Comparison of ENCODE assay signal across 24 mouse cellular contexts in the genomic region with DNA sequence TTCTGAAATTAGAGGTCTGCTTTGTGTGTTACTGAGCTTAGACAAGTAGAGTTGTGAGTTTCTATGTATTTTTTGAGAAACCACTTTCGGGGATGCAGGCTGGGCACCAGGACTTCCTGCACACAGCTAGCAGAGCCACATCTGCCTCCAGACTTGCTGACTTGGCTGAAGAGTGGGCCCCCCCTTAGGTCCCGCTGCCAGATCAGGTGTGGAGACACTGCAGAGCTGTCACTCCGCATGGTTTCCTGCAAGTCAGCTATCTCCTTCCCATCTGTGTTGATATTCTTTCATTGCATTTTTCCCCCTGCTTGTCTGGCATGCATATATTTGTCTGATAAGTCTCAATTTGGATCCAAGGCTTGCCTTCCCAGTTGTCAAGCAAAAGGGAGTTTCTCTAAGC. TPM values are rescaled to one million over a fixed set of nuclear protein-coding genes. Genes with fewer than 3 reads are reported as not detected.
A peak's percentile ranks its signal among the peaks of the same experiment; 100 is the strongest.
DNase-seq lines count a peak whose midpoint lies in the region; ATAC-seq lines count a peak whose summit lies in the region.
"Had no signal": no experiment of that assay in that cellular context is flagged by ENCODE, and none has a peak within 500 bp of the region (broad histone marks: within the 10 kb centered on the region; RNA-seq: fewer than 3 reads in every experiment).

No protein-coding gene starts in this region.

- no peaks in the 10 kb centered on the region for H3K27me3 ChIP-seq in forebrain, embryonic 14.5 days (replicated peaks; ENCODE audit: control insufficient read depth, insufficient read depth, low read length)
- H3K27me3 ChIP-seq in forebrain, embryonic 10.5 days (ENCODE audit: poor library complexity, severe bottlenecking) = no peaks in the 10 kb centered on the region
- H3K27me3 ChIP-seq in heart, embryonic 13.5 days (replicated peaks) = no peaks in the 10 kb centered on the region
- H3K27me3 ChIP-seq: embryonic facial prominence, embryonic 15.5 days; heart, embryonic 15.5 days; hindbrain, embryonic 15.5 days had no signal

- WGBS in forebrain, embryonic 14.5 days = 67% methylated on average over 3 of the region's 3 CpGs
- 84% methylated on average over 3 of the region's 3 CpGs for WGBS in forebrain, embryonic 10.5 days
- 63% methylated on average over 3 of the region's 3 CpGs for WGBS in heart, embryonic 13.5 days

- H3K4me3 ChIP-seq in forebrain, embryonic 14.5 days (ENCODE audit: low read depth, low read length) = no peak overlapping the region
- no peak overlapping the region for H3K4me3 ChIP-seq in forebrain, embryonic 10.5 days
- no peak overlapping the region for H3K4me3 ChIP-seq in heart, embryonic 13.5 days
- H3K4me3 ChIP-seq: embryonic facial prominence, embryonic 15.5 days; erythroblast, embryonic 14.5 days; gastrocnemius, adult 2 months; heart, embryonic 10.5 days; heart, embryonic 15.5 days; hindbrain, embryonic 10.5 days; hindbrain, embryonic 15.5 days had no signal

- no peaks in the 10 kb centered on the region for H3K9me3 ChIP-seq in forebrain, embryonic 14.5 days (replicated peaks; ENCODE audit: control insufficient read depth, low read length)
- no peaks in the 10 kb centered on the region for H3K9me3 ChIP-seq in forebrain, embryonic 10.5 days
- H3K9me3 ChIP-seq in heart, embryonic 13.5 days = no peaks in the 10 kb centered on the region
- H3K9me3 ChIP-seq: embryonic facial prominence, embryonic 15.5 days; heart, embryonic 10.5 days; heart, embryonic 15.5 days; hindbrain, embryonic 10.5 days; hindbrain, embryonic 15.5 days had no signal

- peak; percentile 51 for DNase-seq in forebrain, embryonic 14.5 days (ENCODE audit: low spot score)
- DNase-seq in forebrain, embryonic 10.5 days (ENCODE audit: extremely low spot score, low spot score) = no peak
- DNase-seq in heart, adult 11 months = no peak
- peak; percentile 52 for DNase-seq in 416B (ENCODE audit: low read depth)
- DNase-seq in urinary bladder, adult 18-20 months (ENCODE audit: low spot score in 2 of 2) = no peak
- DNase-seq: adrenal gland, adult 2 months; adrenal gland, postnatal 25 days; cerebellum, adult 2 months; embryo, embryonic 11 days; gastrocnemius, adult 2 months; gastrocnemius, postnatal 25 days; heart, adult 18-20 months; heart, postnatal 14 days; kidney, adult 9 months had no signal

- H3K27ac ChIP-seq in forebrain, embryonic 14.5 days (ENCODE audit: low read depth, low read length) = peak overlapping the region; percentile 36; the same call in 1 of the 2 replicates
- H3K27ac ChIP-seq in forebrain, embryonic 10.5 days = no peak overlapping the region
- H3K27ac ChIP-seq in heart, embryonic 13.5 days (replicated peaks) = 0 out of 2 replicates have a peak overlapping the region, but pooled peaks have one; percentile 24
- H3K27ac ChIP-seq: embryonic facial prominence, embryonic 15.5 days; gastrocnemius, adult 2 months; heart, embryonic 10.5 days; heart, embryonic 15.5 days; hindbrain, embryonic 10.5 days; hindbrain, embryonic 15.5 days had no signal

- H3K4me1 ChIP-seq in forebrain, embryonic 14.5 days (ENCODE audit: control insufficient read depth, insufficient read depth, low read length) = no peaks in the 10 kb centered on the region
- no peaks in the 10 kb centered on the region for H3K4me1 ChIP-seq in forebrain, embryonic 10.5 days
- peaks cover 38% of the 10 kb centered on the region for H3K4me1 ChIP-seq in heart, embryonic 13.5 days
- H3K4me1 ChIP-seq: embryonic facial prominence, embryonic 15.5 days; hindbrain, embryonic 15.5 days had no signal

- ATAC-seq in forebrain, embryonic 14.5 days = peak; percentile 44; the same call in 1 of the 2 replicates
- ATAC-seq in heart, embryonic 13.5 days (ENCODE audit: extremely low read depth, insufficient number of reproducible peaks, low FRiP score, low TSS enrichment) = no peak
- ATAC-seq in common myeloid progenitor, adult 5-6 weeks (replicated peaks; ENCODE audit: low read depth, poor library complexity, severe bottlenecking) = 0 out of 2 replicates have a peak, but pooled peaks have one; percentile 16
- ATAC-seq: inflammation-experienced regulatory T-cells, adult 6 months; intestine, postnatal 0 days had no signal

- no peak overlapping the region for H3K4me2 ChIP-seq in forebrain, embryonic 14.5 days (ENCODE audit: low read length)
- no peak overlapping the region for H3K4me2 ChIP-seq in heart, embryonic 13.5 days
- H3K4me2 ChIP-seq: embryonic facial prominence, embryonic 15.5 days; heart, embryonic 15.5 days; hindbrain, embryonic 15.5 days had no signal

- H3K36me3 ChIP-seq in forebrain, embryonic 14.5 days (ENCODE audit: control insufficient read depth, insufficient read depth, low read length) = no peaks in the 10 kb centered on the region
- H3K36me3 ChIP-seq in forebrain, embryonic 10.5 days (replicated peaks) = no peaks in the 10 kb centered on the region
- 0 out of 2 replicates have a peak, but pooled peaks cover 3% of the 10 kb centered on the region for H3K36me3 ChIP-seq in heart, embryonic 13.5 days
- H3K36me3 ChIP-seq: embryonic facial prominence, embryonic 15.5 days; heart, embryonic 10.5 days; heart, embryonic 15.5 days; hindbrain, embryonic 10.5 days; hindbrain, embryonic 15.5 days had no signal

- no peak overlapping the region for H3K9ac ChIP-seq in forebrain, embryonic 14.5 days (ENCODE audit: low read length)
- H3K9ac ChIP-seq in heart, embryonic 13.5 days = no peak overlapping the region
- H3K9ac ChIP-seq: embryonic facial prominence, embryonic 15.5 days; heart, embryonic 15.5 days; hindbrain, embryonic 15.5 days had no signal

RNA-seq across cellular contexts. Expression of gene Pcdh7, which starts 52.6 kb away (rescaled TPM):
- polyA plus RNA-seq in forebrain, embryonic 14.5 days (2014; fragmentation: Nextera tagmentation; extraction: Ambion mirVana) = 8.3 and 10.7 TPM in 2 replicates
- 2.3 and 4.2 TPM in 2 replicates for polyA plus RNA-seq in forebrain, embryonic 10.5 days (2016; fragmentation: Nextera tagmentation; extraction: Ambion mirVana)
- polyA plus RNA-seq in heart, embryonic 13.5 days (2015; fragmentation: Nextera tagmentation; extraction: Ambion mirVana) = 16.0 and 16.5 TPM in 2 replicates
- total RNA-seq in common myeloid progenitor, adult 5-6 weeks (2017) = 8.1 and 8.7 TPM in 2 replicates
- polyA plus RNA-seq: inflammation-experienced regulatory T-cells, adult 6 months had no signal

Comparison
In these comparisons a context has a peak if more than half of its experiments do, and no peak if none do; other contexts are left out.
1. DNase-seq: peak in forebrain, embryonic 14.5 days (single experiment) and 416B (single experiment); none in forebrain, embryonic 10.5 days (single experiment), heart, adult 11 months (single experiment) and urinary bladder, adult 18-20 months (0 of 2).